Mouse (Mus musculus) gastrocnemius, postnatal 4 days (tissue): Measurements from ENCODE around the gene 1700123K08Rik. TPM values are rescaled to one million over a fixed set of nuclear protein-coding genes. Genes with fewer than 3 reads are reported as not detected.
"Not testable (repeated sequence)": the region's sequence is repeated elsewhere in the genome, so short reads cannot be mapped to it uniquely, and the experiment has no call there.

Source experiments
- DNase-seq, 2 experiments: peaks; one replicate each; pipeline ENCODE4 v3.0.0; 2021 to 2022; ENCODE audit warnings: low spot score in 2 of 2, mixed read lengths in 2 of 2
- long read RNA-seq, 2 experiments: library from polyadenylated mRNA; stranded (forward); transcript quantifications; one replicate each; pipeline ENCODE4 v2.0.0; 2021
- microRNA-seq: library from miRNA; unstranded; fragments of <30 nt; microRNA quantifications from one replicate; pipeline ENCODE4 v1.2.0, GENCODE M21; 2021
- total RNA-seq, 2 experiments: library from RNA; stranded (reverse); gene quantifications; 2 replicates each; pipeline ENCODE4 v1.2.3; 2021

The 1700123K08Rik gene
- not detected for total RNA-seq
- long read RNA-seq, experiment 1 = 0 reads
- long read RNA-seq, experiment 2, partial matches to known transcripts = 0 of 1 reads
- long read RNA-seq, experiment 2, other reads (novel, unspliced or antisense) = 1 of 1 reads

DNA sequence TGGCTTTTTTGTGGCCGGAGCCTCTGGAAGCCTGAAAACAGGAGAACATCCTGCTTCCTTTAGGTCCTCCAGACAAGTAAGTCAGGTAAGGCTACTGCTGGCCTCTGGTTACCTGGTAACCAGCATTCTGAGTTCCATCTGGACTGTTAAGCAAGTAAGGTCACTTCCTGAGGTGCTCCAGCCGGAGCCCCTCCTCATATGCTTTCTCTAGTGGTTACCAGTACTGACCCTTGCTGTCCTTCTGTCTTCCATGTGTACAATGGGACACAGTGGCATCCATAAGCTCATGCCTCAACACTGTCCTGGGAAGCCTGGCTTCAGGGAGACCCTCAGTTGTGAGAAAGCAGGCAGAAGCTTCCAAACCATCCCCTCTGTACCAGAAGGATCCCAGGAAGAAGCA lies at the start of gene 1700123K08Rik:
Gene 1700123K08Rik, minus strand, starts transcription at position 101 of the 400 bp plus-strand sequence.
- DNase-seq = not testable (repeated sequence)

DNA sequence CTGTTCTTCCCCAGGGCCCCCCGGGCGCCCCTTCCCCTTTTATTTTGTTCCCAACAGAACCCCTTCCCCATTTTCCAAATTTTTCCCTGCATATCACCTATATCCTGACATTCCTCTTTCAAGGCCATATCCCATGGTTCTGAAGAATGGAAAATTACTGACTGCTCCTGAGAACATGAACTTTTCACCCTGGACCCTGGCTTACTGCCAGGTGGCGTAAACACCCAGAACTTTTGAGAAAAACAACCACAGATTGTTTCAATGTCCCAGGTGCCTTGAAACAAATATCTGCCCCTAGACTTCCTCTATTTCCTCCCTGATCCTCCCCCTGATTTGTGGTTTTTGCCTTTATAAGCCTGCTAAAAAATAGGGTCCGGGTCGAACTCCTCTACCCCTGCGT lies 22.9 kb upstream of the 1700123K08Rik start:
- DNase-seq = no peak

DNA sequence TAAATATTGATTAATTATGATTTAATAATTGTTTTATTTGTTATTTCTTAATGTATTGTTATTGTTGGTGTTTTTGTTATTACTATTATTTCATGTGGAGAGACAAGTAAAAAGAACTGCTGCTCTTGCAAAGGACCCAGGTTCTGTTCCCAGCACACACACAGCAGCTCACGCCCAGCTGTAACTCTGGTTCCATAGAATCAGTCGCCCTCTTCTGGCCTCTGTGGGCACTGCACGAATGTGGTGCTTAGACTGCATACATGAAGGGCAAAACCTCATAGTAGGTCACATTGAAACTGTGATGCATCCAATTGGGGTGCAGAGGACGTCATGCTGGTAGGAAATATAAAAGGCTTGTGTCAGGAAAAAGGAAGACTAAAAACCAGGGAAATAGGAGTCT lies 7.1 kb upstream of the 1700123K08Rik start:
- peak in 1 of 2 experiments; percentile 13 for DNase-seq

DNA sequence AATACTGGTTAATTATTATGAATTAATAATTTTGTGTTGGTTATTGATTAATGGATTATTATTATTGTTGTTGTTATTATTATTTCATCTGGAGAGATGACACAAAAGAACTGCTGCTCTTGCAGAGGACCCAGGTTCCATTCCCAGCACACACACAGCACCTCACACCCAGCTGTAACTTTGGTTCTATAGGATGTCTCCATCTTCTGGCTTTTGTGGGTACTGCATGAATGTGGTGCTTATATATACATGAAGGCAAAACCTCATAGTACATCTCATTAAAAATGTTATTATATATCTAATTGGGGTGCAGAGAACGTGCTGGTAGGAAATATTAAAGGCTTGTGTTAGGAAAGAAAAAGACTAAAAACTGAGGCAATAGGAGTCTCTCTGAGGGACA lies 11.8 kb downstream of the 1700123K08Rik start:
- no peak for DNase-seq

DNA sequence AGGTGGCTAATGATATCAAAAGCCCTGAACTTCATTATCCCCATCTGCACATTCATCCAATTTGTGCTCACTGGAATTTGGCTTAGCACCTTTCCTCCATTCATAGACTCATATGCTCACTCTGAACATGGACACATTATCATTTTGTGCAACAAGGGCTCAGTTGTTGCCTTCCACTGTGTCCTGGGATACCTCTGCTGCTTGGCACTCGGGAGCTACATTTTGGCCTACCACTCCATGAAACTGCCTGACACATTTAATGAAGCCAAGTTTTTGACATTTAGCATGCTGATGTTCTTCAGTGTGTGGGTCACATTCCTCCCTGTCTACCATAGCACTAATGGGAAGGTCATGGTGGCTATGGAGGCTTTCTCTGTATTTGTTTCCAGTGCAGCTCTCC lies 32.0 kb downstream of the 1700123K08Rik start:
- no peak for DNase-seq

Small RNAs within 50 kb of the gene (microRNA-seq; reads per million reads assigned to microRNA genes)
- gene Gm24082 = not detected

Other genes starting within 250 kb of the 1700123K08Rik start
- not detected for gene Pvrig, start 222.8 kb downstream of the 1700123K08Rik start, total RNA-seq
- gene Zfp157, start 123.2 kb downstream of the 1700123K08Rik start, total RNA-seq = 10 to 100 TPM in 1 of 2 experiments, 1 to 10 TPM in 1; 8.9 to 10.7 TPM
- 10 to 100 TPM; 28.6 to 32.6 TPM for gene Zfp68, start 55.0 kb upstream of the 1700123K08Rik start, total RNA-seq
- gene A430033K04Rik, start 58.1 kb upstream of the 1700123K08Rik start, total RNA-seq = 1 to 10 TPM; 6.7 to 7.3 TPM
- 10 to 100 TPM; 27.9 to 28.9 TPM for gene Fam20c, start 189.8 kb upstream of the 1700123K08Rik start, total RNA-seq